Mouse (Mus musculus) erythroblast, adult 5-6 weeks (primary cell): ENCODE measurements around the gene Nosip. TPM values are rescaled to one million over a fixed set of nuclear protein-coding genes. Genes with fewer than 3 reads are reported as not detected.

Source experiments
- ATAC-seq: replicated peaks from 2 replicates; pipeline ENCODE4 v1.8.0; 2016; ENCODE audit warnings: moderate number of reproducible peaks, mild to moderate bottlenecking, moderate TSS enrichment, inconsistent platforms; ENCODE audit not compliant: poor library complexity, low FRiP score, severe bottlenecking
- total RNA-seq, 2 experiments: library from RNA; stranded (forward) in 1 of 2; stranded (reverse) in 1 of 2; fragments of 150-400 nt in 1 of 2; fragments of 200-764, 138-1000 nt in 1 of 2; gene quantifications; 2 replicates each; pipeline versions ENCODE4 v1.2.3 to v1.2.4; 2015 to 2017; ENCODE audit warnings: low replicate concordance in 2 of 2

Gene Nosip
- total RNA-seq, 2 experiments from 2014 or later: 10.4 to 22.2 TPM

DNA sequence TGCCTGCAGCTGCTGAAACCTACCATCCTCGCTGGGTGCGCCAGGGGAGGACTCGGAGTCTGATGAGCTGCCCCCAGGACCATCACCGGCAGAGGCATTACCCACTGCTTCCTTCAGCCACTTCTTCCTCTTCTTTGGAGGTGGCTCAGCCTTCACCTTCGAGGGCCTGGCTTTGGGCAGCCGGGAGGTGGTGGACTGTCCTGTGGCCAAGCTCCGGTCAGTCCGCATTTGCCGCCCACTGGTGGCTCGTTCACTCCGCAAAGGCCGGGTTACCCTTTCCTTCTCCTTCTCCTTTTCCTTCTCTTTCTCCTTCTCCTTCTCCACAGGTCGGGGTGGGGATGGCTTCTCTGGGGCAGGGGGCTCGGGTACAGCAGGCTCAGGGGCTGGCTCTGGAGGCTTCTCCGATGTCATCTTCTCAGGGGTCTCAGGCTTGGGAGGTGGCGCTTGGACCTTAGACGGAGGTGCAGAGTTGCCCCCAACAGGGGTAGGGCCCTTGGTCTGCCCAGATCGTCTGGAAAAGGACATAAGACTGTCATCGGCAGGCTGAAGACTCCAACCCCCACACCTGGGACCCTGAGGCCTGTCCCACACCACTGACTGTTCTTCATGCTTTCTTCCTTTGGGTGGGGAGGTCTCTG lies 28.4 kb upstream of the Nosip start:
- ATAC-seq: no peak

DNA sequence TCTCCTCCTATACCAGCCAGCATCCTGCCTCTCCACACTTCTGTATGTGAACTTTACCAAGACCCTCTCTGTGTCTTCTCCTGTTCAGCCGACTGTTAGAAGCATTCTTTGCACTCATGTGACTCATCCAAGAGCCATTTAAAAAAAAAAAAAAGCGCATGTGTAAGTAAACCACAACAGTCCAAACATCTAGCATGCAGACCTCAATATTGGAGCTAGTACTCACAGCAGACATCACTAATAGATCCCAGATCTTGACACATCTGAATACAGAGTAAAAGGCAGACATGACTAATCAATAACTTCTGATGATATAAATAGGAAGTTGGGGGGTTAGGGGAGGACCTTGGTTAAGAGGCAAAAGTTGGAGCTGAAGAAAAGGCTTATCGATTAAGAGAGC lies 26.6 kb upstream of the Nosip start:
- ATAC-seq: no peak

DNA sequence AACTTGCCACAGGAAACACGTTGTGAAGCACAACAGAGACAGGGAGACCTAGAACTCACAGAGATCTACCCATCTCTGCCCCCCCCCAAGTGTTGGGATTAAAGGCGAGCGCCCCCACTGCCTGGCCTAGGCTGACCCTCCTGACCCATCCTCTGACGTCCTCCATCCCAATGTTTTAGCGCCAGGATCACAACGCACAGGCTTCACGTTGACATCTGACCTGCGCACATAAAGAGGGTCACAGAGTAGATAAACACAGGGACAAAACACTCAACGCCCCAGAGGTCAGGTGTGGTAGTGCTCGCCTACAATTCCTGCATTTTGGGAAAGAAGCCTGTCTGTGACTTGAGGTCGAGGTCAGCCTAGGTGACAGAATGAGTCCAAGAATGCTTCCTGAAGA lies 25.5 kb upstream of the Nosip start:
- no peak for ATAC-seq

DNA sequence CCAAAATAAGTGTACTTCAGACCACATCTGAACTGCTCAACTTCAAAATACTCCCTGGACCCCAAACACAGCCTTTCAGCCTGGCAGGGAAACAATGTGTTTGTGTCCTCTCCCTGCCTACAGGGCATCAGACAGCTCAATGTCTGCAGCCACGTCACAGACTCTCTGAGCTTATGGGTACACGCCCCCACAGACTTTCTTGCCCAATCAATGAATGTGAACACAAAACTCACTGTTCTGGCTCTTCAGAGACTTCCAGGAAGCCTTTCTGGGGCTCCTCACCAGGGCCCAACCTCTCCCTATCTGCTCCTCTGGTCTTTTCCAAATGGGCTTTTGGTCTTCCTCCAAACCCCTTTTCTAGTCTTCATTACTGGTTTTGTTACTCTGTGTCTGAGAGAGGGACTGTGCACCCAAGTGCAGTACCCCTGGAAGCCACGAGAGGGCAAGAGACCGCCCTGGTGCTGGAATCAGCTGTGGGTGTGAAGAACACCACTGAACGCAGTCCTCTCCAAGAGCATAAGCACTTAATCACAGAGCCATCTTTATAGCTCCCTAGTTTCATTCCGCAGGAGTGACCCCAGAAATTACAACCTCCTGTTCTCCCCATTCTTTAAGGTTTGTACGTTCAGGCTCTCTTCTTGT lies 24.4 kb upstream of the Nosip start:
- ATAC-seq: peak; percentile 83

DNA sequence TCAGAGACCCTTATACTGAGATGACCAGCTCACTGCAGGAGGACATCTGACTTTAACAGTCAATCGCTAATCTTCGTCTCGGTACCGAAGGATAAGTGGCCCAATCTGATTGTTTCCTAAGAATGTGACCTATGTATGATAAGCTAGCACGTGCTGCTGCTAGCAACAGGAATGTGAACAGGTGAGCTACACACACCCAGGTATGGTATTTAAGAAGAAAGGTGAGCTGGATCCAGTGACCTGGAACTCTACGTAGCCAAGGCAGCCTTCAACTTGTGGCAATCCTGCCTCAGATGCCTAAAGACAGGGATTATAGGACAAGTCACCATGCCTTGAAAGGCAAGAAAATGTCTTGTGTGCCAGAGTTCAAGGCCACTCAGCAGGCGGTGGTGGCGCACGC lies 23.8 kb upstream of the Nosip start:
- no peak for ATAC-seq

DNA sequence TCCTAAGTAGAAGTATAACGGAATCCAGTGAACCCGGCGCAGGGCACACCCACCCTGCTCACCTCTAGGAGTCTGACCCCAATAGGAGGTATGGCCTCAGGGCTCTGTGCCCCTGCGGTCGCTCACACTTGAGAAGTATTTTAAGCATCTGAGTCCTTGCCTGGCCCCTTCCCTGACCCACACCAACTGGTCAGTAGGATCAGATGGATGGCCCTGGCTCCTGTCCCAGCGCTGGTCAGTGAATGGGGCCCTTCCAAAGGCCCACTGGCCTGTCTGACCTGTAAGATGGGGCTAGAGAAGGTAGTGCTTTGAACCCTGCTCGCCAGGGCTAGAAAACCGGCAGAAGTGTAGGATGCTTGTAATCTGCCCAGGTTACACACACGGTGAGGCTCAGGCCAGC lies 21.4 kb upstream of the Nosip start:
- no peak for ATAC-seq

DNA sequence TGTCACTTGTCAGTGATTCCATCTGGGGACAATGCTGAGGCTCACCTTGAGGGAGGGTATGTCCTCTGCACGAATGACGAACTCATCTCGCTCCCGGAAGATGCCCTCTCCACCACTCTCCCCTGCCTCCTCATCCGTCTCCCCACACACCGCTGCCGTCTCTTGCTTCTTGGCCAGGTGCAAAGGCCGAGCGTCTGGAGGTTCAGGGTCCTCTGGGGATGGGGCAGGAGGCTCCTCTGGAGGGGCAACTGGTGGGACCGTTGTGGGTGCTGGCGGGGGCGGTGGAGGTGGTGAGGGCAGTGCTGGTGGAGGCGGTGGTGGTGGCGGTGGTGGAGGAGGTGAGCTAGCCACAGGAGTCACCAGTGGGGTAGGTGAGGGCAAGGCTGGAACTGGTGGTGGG lies 18.9 kb upstream of the Nosip start:
- no peak for ATAC-seq

DNA sequence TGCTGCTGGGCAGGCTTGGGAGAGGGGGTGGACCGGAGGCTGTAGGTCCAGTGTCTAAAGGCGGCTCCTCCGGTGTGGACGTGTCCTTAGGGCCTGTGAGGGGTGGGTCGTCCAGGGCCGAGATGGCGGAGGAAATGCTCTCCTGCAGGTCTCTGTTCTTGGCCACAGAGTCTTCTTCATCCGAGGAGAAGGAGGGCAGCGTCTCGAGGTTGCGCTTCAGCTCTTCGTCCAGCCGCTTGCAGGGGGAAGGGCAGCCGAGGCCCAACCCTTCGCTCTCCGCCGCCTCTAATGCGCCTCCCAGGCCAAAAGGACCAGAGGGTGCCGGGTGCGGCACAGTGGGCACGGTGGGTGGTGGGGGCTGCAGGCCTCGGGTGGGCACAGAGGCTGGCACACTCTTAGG lies 16.5 kb upstream of the Nosip start:
- no peak for ATAC-seq

DNA sequence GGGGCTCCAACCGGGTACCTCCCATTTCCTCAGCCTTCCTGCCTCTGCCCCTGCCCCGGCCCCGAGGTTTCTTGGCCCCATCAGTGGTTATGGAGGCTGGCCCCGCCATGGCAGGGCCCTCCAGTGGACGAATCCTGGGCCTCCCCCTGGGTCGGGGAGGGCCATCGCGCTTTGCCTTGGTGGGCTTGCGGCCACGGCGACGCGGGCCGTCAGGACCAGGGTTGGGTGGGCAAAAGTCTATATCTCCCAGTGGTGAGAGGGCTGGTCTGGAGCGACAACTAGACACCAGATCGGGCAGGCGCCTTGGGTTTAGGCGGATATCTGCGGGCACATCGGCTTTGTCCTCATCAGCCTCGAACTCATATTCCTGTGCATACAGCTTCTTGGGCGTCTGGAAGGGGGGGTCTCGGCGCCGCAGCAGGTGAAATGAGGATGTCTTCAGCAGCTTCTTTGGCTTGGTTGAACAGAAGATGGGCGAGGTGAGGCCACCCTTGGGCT lies 15.3 kb upstream of the Nosip start:
- no peak for ATAC-seq

DNA sequence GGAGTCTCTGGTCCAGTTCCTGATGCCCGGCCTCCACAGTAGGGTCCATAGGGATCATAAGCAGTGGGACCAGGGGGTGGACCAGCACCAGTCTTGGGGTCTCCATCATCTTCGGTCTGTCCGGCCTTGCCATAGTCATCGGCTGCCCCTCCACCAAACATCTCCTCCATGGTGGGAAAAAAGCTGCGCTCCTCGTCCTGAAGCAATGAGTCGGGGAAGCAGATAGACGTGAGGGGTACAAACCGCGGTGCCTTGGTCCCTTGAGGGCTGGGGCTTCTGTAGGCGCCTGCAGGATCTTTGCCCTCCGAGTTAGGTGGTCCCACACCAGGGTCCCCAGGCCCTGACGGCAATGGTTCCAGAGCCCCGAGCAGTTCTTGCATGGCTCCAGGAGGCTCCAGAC lies 14.7 kb upstream of the Nosip start:
- no peak for ATAC-seq

DNA sequence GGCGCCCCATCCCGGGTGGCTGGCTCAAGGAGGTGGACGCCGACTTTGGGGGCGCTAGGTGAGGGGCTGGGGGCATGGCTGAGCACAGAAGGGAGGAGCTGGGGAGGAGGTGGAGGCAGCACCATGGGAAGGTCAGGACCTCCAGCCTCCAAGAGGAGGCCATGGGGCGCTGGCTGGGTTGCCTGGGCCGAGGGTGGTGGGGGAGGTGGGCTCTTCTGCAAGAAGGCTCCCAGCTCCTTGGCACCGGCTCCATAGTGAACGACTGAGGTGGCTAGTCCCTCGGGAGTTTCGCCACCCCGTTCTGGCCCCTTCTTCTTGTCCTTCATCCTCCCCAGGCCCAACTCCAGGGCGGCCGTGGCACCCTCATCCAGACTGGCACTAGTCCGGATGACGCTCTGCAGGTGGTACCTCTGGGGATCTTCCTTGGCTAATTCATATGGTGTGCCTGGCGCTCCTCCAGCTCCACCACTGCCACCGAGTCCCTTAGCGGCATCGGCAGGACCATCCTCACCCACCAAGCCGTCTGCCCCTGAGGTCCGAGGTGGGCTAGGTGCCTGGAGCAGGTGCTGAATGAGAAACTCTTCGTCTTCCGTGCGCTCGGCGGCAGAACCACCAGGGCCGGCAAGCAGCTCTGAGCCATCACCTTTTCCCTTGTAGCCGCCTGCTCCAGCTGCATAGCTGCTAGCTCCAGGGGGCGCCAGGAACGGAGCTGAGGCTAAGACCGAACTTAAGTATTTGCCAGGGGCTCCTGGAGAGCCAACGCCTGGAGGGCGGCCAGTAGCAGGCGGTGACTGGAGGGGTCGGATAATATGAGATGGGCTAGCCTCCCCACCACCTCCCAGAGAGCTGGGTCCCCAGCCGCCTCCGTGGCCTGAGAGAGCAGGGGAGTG lies 14.0 kb upstream of the Nosip start:
- ATAC-seq: no peak

DNA sequence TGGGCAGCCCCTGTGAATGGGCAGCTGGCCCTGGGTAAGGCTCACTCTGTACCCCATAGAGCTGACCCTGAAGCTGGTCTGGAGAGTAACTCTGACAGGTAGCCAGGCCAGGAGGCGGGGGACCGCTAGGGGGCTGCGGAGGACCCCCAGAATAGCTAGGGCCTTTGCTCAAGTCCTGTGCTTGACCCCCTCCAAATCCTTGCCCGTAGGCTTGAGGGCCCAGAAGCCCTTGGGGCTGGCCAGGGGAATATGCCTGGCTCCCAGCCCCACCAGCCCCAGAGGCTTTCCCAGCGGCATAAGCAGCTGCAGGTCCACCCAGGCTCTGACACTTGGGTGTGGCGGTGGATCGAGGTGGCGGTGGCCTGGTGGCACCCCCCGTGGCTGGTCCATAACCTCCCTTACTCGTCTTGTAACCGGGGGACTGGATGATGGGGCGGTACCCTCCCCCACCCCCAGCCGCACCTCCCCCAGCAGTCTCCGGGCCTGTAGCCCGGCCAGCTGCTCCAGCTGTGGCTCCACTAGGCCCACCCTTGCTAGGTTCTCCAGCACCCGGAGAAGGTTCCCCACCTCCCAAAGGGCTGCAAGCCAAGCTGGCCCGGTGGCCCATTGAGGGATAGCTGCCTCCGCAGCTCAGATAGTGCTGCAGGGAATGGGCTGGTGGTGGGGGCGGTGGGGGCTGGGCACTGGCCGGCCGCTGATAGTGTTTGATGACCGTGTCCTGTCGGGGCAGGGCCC lies 13.1 kb upstream of the Nosip start:
- ATAC-seq: no peak

DNA sequence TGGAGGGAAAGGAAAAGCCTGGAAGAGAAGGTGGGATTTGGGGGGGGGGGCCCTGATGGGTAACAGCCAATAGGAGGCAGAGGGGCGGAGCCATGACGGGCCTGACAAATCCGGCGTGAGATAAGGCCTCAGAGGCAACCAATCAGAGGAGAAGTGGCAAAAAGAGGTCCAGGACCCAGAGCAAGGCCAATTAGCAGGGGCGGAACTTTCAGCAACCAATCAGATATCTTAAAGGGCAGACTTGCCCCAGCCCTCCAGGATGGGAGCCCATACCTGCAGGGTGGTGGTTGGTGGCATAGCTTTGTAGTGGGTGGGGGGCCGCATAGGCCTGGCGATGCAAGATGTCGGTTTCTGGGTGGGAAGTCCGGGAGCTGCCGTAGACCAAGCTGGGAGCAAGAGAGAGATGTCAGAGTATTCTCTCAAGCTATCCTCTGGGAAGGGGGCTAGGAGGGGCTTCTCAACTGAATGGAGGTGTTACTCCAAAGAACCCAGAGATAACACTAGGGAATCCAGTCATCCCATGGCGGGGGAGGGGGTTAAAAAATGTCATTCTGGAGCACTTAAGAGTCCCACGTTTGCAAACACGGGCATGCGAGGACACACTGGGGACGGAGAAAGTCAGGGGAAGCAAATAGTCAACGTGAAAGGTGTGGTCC lies 11.2 kb upstream of the Nosip start:
- no peak for ATAC-seq

DNA sequence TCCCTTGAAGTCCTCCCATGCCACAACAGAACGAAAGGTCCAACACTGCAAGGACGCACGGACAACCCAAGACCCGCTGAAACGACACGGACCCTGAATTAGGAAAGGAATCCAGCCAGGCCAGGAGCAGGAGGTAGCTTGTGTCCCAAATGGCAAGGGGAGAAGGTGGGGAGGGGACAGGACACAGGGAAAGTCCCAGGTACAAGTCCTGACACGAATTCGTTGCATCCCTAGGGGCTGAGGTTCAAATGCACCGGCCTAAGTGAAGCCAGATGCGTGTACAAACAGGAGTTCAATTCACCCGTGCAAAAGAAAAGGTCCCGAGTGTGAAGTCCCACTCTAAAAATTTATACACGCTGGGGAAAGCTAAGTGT lies 10.6 kb upstream of the Nosip start:
- no peak for ATAC-seq

DNA sequence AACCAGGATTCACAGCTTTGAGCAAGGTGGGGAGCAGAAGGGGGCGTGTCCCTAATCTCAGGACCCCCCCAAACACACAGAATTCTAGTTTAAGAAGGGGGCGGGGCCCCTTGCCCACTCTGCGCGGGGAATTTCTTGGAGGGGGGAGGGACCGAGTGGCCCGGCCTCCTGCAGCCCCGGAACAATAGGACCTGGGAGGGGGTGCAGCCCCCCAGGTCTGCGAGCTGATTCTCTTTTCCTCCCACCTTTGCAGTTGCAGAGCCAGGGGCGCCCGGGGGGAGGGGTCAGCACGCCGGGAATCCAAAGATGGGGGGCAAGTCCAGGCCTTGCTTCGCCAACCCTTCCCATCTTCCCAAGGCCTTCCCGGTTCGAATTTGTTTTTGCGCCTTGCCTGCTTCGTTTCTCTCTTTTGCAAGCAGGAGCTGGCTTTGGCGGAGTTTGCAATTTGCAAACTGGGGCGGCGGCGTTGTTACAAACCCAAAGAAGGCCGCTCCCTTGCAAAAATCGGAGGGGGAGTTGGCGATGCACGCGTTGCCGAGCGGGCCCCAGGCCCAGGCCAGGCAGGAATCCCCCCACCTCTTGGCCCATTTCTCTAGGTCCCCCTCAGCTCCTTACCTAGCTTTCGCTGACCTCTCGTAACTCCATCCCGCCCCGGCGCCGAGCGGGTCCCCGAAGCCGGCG lies 9.9 kb upstream of the Nosip start:
- ATAC-seq: no peak

DNA sequence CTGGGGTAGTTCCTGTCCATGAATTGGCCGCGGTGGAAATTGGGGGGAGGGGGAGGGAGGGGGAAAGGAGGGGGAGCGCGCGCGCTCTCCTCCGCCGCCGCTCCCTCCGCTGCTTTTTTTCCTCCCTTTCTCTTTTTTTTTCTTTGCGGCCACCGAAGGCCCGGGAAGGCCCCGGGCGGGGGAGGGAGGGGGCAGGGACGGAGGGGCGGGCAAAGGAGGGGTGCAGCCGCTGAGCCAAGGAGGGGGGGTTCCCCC lies 9.4 kb upstream of the Nosip start, which contains the start of gene Prr12:
Gene Prr12 (minus strand): TSS at position 20 of the 255 bp plus-strand sequence.
- no peak for ATAC-seq

DNA sequence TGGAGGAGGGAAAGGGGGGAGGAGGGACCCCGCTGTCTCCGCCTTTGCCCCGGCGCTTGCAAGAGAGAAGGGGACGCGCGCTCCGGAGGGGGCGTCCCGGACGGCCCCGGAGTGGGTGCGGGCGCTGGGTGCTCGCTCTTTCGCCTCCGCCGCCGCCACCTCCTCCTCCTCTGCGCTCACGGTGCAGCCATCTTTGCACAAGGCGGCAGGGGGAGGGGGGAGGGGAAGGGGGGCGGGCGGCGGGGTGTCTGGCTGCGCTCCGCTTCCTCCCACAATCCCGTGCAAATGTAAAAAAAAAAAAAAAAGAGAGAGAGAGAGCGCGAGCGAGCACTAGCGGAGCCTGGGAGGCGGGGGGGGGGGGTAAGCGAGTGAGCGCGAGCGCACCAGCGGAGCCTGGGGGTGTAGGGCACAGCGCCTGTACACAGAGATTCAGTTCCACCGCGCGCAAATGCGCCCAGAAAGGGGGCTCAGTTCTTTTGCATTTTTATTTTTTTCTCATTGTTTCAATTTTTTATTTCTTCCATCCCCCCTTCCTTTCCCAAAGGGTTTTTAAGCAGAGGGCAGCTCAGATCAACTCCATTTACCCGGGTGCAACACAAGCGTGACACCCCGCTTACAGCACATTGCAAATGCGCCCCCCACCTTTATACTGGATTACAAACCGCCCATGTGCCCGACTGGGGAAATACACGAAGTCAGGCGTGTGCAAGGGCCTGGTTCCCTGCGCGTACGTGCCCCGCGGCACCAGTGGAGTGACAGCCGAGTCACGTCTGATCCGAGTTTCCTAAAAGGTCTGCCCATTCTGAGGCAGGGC lies 8.9 kb upstream of the Nosip start:
- ATAC-seq: no peak

DNA sequence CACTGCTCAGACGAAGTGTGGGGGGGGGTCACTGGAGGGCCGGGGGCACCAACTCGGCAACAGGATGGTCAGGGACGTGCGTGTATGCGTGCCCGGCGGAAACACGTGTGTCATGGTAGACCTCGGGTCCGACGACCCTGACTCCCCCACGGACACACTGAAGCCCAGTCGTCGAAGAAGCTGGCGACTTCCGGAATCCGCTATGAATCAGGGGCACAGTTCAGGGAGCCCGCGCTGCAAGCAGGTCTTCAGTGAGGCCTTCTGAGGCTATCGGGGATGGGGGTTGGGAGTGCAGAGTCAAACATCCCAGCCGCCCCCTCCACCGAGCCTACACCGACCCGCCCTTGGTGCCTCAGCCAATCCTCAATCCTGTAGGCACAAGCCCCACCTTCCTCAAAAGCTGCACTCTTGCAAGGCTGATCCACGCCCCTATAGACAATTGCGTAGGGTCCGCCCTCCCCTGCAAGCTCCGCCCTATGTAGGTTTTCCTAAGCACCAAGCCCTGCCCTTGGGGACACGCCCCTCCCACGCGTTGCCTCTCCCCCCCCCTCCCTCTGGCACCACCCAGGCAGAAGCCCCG lies 8.2 kb upstream of the Nosip start:
- peak; percentile 88 for ATAC-seq
